Mouse (Mus musculus): ENCODE measurements around the gene Vmn2r99. TPM values are rescaled to one million over a fixed set of nuclear protein-coding genes. Genes with fewer than 3 reads are reported as not detected.

Vmn2r99 gene
- polyA plus RNA-seq (2012; rRNA removed; ENCODE audit: low replicate concordance): not detected in 2 replicates

GRCm38 (mm10) chr17:19361649-19362048, at the start of gene Vmn2r99:
Gene Vmn2r99, plus strand, starts transcription at chr17:19361949.

Other genes with a start within 250 kb of the Vmn2r99 start
- not detected in 2 replicates for gene Vmn2r100, start 142.8 kb downstream of the Vmn2r99 start, polyA plus RNA-seq (2012; rRNA removed; ENCODE audit: low replicate concordance)
- gene Vmn2r101, start 215.3 kb downstream of the Vmn2r99 start, polyA plus RNA-seq (2012; rRNA removed; ENCODE audit: low replicate concordance): not detected in 2 replicates

Measured in subcutaneous adipose tissue, adult 2 months (tissue).